Comparison of ENCODE assay signal across 28 mouse cellular contexts in genomic region chr3:138926161-138926560, GRCm38 (mm10).
"Had no signal": no experiment of that assay in that cellular context is flagged by ENCODE, and none has a peak within 500 bp of the region (broad histone marks: within the 10 kb centered on the region; RNA-seq: fewer than 3 reads in every experiment).

No protein-coding gene starts in this region.

- H3K9me3 ChIP-seq: heart, embryonic 15.5 days; hindbrain, embryonic 12.5 days; intestine, embryonic 15.5 days; limb, embryonic 12.5 days; liver, embryonic 13.5 days; liver, embryonic 15.5 days had no signal

- H3K4me2 ChIP-seq: heart, embryonic 11.5 days; heart, embryonic 13.5 days; heart, embryonic 15.5 days; hindbrain, embryonic 12.5 days; hindbrain, embryonic 14.5 days; intestine, embryonic 15.5 days; limb, embryonic 12.5 days; liver, embryonic 11.5 days; liver, embryonic 13.5 days; liver, embryonic 15.5 days had no signal

- H3K27ac ChIP-seq: gastrocnemius, adult 2 months; heart, adult 2 months; heart, embryonic 13.5 days; heart, embryonic 15.5 days; hindbrain, embryonic 10.5 days; hindbrain, embryonic 12.5 days; hindbrain, embryonic 14.5 days; intestine, embryonic 15.5 days; layer of hippocampus, adult 2 months; left cerebral cortex, adult 2 months; limb, embryonic 12.5 days; liver, embryonic 13.5 days; liver, embryonic 15.5 days had no signal

- ATAC-seq: hindbrain, embryonic 16.5 days; inflammation-experienced regulatory T-cells, adult 6 months; intestine, embryonic 15.5 days; intestine, postnatal 0 days had no signal

- H3K4me3 ChIP-seq: gastrocnemius, adult 2 months; heart, adult 2 months; heart, embryonic 13.5 days; heart, embryonic 15.5 days; hindbrain, embryonic 10.5 days; hindbrain, embryonic 12.5 days; intestine, embryonic 15.5 days; layer of hippocampus, adult 2 months; left cerebral cortex, adult 2 months; limb, embryonic 12.5 days; liver, embryonic 13.5 days; liver, embryonic 15.5 days had no signal

- H3K4me1 ChIP-seq: heart, embryonic 15.5 days; hindbrain, embryonic 10.5 days; hindbrain, embryonic 12.5 days; intestine, embryonic 15.5 days; limb, embryonic 12.5 days; liver, embryonic 13.5 days; liver, embryonic 15.5 days had no signal

- H3K9ac ChIP-seq: heart, embryonic 13.5 days; heart, embryonic 15.5 days; hindbrain, embryonic 12.5 days; hindbrain, embryonic 14.5 days; intestine, embryonic 15.5 days; limb, embryonic 12.5 days; liver, embryonic 13.5 days; liver, embryonic 15.5 days had no signal

- DNase-seq: gastrocnemius, adult 2 months; gastrocnemius, postnatal 10 days; gastrocnemius, postnatal 25 days; heart, adult 2 months; heart, postnatal 14 days; heart, postnatal 36 days; kidney, adult 18-20 months; kidney, adult 8-10 months; kidney, postnatal 10 days; kidney, postnatal 25 days; kidney, postnatal 4 days; liver; liver, embryonic 13.5 days had no signal

- H3K27me3 ChIP-seq: heart, embryonic 13.5 days; heart, embryonic 15.5 days; hindbrain, embryonic 12.5 days; intestine, embryonic 15.5 days; limb, embryonic 12.5 days; liver, embryonic 13.5 days; liver, embryonic 15.5 days had no signal
